Mouse (Mus musculus): ENCODE measurements around the gene Gm4869. TPM values are rescaled to one million over a fixed set of nuclear protein-coding genes. Genes with fewer than 3 reads are reported as not detected.

The Gm4869 gene
- polyA plus RNA-seq, 1 experiment from 2014 or later: not detected

DNA sequence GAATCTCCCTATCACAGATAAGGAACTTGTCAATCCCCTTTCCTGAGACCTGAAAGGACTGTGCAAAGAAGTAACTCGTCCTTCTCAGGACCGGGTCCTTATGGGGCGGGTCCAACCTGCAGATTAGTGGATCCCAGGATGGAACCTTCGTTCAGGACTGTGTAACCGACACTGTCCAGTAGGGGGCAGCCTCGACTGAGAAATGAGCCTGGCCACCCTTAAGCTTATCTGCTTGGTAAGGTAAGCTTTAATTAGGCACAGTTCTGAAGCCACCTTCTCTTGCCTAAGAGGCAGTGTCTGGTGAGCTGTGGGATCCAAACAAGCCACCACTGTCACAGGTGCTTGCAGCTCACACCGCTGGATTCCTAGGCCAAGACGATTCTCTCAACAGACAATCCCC, 94.7 kb downstream of the Gm4869 start:
- ATAC-seq (ENCODE audit: insufficient number of reproducible peaks, insufficient read depth, low FRiP score, low TSS enrichment, low read depth): no peak
- 11% methylated on average over 8 of the region's 8 CpGs for WGBS

DNA sequence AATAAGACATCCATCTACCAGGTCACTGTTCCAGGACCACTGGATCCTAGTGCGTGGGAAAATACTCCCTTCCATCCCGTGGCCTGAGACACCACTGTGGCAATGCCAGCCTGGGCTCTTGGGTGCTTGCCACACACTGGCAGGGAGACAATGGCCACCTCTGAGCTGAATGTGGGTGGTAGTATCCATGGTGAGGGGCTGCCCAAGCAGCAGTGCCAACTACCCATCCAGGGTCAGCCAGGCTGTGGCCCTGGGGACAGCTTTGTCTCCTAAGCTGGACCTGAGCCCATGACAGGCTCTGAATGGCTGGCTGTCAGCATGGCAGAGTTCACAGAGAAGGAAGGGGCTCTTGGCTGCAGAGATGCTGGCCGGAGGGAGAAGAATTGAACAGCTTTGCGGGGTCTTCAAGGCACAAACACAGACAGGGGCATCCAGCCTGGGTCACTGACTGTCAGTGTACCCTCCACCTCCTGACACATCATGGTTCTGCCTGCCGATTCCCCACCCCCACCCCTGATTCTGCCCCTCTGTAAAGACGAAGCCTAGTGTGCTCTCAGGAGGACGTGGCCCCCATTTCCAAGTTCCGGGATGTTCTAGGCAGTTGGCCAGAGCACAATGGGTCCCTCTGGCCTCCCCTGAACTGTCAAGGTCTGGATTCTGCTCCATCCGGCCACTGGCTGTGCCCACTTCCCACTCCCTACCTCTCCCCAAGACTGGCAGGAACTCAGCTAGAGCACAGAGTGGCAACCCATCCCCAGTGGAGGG, 97.5 kb downstream of the Gm4869 start:
- no peak for ATAC-seq (ENCODE audit: insufficient number of reproducible peaks, insufficient read depth, low FRiP score, low TSS enrichment, low read depth)
- Histone ChIP-seq H3K4me3 (no peak overlapping the region), H3K27me3 (no peaks in the 10 kb centered on the region), H3K9ac (no peak overlapping the region), H3K27ac (no peak overlapping the region), H3K4me1 (no peaks in the 10 kb centered on the region), H3K4me2 (no peak overlapping the region), H3K36me3 (no peaks in the 10 kb centered on the region), H3K9me3 (no peaks in the 10 kb centered on the region)
- 75% methylated on average over 9 of the region's 9 CpGs for WGBS

More for the DNA sequence above, 94.7 kb downstream of the Gm4869 start:
- Histone ChIP-seq H3K27ac (no peak overlapping the region), H3K4me1 (peaks cover 7% of the 10 kb centered on the region), H3K4me3 (no peak overlapping the region), H3K36me3 (no peaks in the 10 kb centered on the region), H3K9me3 (no peaks in the 10 kb centered on the region), H3K27me3 (no peaks in the 10 kb centered on the region), H3K4me2 (no peak overlapping the region), H3K9ac (no peak overlapping the region)

Small RNAs within 50 kb of the gene (microRNA-seq; reads per million reads assigned to microRNA genes)
- 0.55 reads per million for gene Mir7038

Other genes starting within 250 kb of the Gm4869 start
- gene Mad1l1, start 124.1 kb upstream of the Gm4869 start, polyA plus RNA-seq (2015; fragmentation: Nextera tagmentation; extraction: Ambion mirVana): 55.5 and 58.1 TPM in 2 replicates
- 43.4 and 50.1 TPM in 2 replicates for gene Nudt1, start 124.0 kb upstream of the Gm4869 start, polyA plus RNA-seq (2015; fragmentation: Nextera tagmentation; extraction: Ambion mirVana)
- gene Mrm2, start 113.7 kb upstream of the Gm4869 start, polyA plus RNA-seq (2015; fragmentation: Nextera tagmentation; extraction: Ambion mirVana): 22.6 and 26.3 TPM in 2 replicates
- 19.0 and 19.7 TPM in 2 replicates for gene Snx8, start 56.4 kb upstream of the Gm4869 start, polyA plus RNA-seq (2015; fragmentation: Nextera tagmentation; extraction: Ambion mirVana)
- 129 and 131 TPM in 2 replicates for gene Eif3b, start 26.3 kb upstream of the Gm4869 start, polyA plus RNA-seq (2015; fragmentation: Nextera tagmentation; extraction: Ambion mirVana)
- 18.4 and 18.7 TPM in 2 replicates for gene Chst12, start 59.9 kb downstream of the Gm4869 start, polyA plus RNA-seq (2015; fragmentation: Nextera tagmentation; extraction: Ambion mirVana)
- not detected in 2 replicates for gene Grifin, start 119.4 kb downstream of the Gm4869 start, polyA plus RNA-seq (2015; fragmentation: Nextera tagmentation; extraction: Ambion mirVana)
- gene Lfng, start 161.7 kb downstream of the Gm4869 start, polyA plus RNA-seq (2015; fragmentation: Nextera tagmentation; extraction: Ambion mirVana): 20.6 and 21.8 TPM in 2 replicates
- gene Ttyh3, start 203.4 kb downstream of the Gm4869 start, polyA plus RNA-seq (2015; fragmentation: Nextera tagmentation; extraction: Ambion mirVana): 45.0 and 47.6 TPM in 2 replicates